Mouse (Mus musculus): ENCODE data around the gene Smarcb1.

GRCm38 (mm10) chr10:75860746-75861145, 60.7 kb downstream of the Smarcb1 start:
- TF ChIP-seq POLR2A (IDR thresholded peaks at IDR 0.05; ENCODE audit: low read depth, low read length) (no peak), CTCF (IDR thresholded peaks at IDR 0.05; ENCODE audit: extremely low read depth, insufficient read depth, insufficient read length, insufficient replicate concordance) (no peak)
